Mouse (Mus musculus): ENCODE measurements around the gene Cnnm2.

The Cnnm2 gene

DNA sequence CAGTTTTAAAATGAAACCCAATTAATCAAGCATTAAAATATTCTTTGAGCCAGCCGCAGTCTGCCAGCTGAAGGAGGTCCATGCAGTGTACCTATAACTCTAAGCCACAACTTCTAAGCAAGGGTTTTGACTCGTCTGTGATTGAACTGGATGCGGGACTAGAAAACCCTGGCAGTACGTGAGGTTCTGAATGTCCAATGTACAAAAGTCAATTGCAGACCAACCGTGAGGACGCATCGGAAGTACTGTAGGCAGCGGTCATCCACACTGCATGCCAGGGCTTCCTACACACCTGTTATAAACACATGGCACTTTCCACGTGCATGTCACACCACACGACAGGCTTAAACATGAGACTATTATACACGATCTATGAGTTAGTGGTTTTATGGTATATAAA is 152.2 kb downstream of the Cnnm2 start:
- no peak for DNase-seq (ENCODE audit: extremely low spot score, low read depth, low spot score)

DNA sequence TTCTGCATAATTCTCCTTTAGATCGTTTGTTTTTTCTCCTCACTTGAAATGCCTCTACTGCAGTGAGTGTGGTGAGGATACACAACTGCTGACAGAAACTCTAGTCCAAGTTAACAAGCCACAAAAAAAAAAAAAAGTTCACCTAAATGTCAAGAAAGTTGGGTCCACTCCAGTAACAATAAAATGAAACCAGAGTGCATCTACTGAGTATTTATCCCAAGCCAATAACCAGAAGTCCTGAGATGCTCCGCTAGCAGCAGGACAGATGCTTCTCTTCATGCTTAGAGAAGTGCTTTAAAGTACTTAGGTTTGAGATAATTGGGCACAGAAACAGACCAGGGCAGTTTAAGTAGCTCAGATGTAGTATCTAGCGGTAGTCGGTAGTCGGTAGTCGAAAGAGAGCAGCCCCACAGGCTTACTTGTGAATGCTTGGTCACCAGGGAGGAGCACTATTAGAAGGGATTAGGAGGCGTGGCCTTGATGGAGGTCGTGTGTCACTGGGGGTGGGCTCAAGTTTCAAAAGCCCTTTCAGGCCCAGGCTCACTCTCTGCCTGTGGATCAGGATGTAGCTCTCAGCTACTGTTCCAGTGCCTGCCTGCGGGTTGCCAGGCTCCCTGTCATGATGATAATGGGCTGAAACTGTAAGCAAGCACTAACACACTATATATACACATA is 154.1 kb downstream of the Cnnm2 start:
- no peak for DNase-seq (ENCODE audit: extremely low spot score, low read depth, low spot score)

GRCm38 (mm10) chr19:46920571-46920970 is 159.2 kb downstream of the Cnnm2 start:
- DNase-seq (ENCODE audit: extremely low spot score, low read depth, low spot score): no peak

DNA sequence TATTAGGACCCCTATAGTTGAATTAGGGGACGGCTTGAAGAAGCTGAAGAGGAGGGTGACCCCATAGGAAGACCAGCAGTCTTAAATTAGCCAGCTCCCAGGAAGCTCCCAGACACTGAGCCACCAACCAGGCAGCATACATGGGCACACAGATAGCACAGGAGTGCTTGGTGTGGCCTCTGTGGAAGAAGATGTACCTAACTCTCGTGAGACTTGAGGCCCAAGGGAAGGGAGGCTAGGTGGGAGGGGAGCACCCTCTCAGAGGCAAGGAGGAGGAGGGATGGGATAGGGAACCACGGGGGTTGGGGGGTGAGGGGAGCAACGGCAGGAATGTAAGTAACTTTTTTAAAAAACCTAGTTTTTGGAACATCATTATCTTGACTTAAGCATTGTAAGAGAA is 165.0 kb downstream of the Cnnm2 start:
- no peak for DNase-seq (ENCODE audit: extremely low spot score, low read depth, low spot score)

DNA sequence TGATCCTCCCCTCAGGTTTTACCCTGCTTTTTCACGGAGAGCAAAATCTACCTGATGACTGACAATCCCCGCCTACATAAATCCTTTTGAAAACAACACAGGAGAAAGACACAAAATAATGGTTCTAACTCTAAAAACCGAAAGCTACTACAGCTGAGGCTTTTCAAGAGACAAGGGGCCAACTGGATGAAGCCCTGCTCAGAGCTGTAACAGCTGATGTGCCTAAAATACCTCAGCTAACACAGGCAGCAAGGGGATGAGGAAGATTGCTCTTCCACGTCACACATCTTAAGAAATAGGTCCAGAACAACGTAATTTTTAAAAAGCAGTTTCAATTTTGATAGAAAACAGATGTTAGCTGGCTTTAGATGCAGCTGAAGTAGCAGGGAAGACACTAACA is 165.6 kb downstream of the Cnnm2 start:
- no peak for DNase-seq (ENCODE audit: extremely low spot score, low read depth, low spot score)

DNA sequence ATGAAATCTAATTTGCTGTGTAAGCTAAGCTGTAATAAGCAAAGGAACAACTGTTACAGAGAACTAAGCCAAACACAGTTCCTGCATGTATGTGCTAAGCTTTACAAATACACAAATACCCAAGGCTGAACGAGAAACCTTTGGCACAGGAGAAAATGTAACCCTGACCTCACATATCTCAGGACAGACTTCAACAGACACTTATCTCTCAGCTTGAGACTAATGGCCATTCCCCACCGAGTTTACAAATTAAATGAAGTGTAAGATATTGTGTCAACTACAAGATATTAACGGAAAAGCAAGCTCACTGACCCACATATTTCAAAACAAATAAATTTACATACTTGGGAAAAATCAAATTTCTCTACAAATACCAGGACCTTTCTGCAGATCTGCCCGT is 166.7 kb downstream of the Cnnm2 start:
- no peak for DNase-seq (ENCODE audit: extremely low spot score, low read depth, low spot score)

DNA sequence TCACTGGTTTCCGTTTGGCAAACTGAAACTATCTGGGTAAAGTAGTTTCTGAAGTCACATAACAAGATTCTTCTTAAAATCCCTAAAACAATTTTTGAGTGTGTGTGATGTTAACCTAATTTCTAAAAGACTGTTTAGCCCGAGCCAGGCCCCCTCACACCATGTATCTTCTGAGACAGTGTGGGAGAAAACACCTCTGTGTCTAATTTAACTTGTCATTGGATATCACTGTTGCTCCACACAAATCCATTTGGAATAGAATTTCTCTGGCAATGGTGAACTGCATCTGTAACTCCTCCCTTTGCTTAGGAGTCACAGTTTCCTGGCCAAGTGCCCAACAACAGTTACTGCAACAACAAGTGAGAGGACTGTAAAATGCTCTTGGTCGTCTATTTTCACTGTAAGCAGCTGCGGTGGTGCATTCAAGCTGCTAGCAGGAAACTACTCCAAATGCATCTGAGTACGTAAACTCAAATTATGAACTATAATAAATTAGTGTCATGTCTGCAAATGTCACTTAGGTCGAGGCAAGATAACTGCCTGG is 167.7 kb downstream of the Cnnm2 start:
- no peak for DNase-seq (ENCODE audit: extremely low spot score, low read depth, low spot score)
